Mouse (Mus musculus) layer of hippocampus, adult 18-20 months (tissue): ENCODE data around the gene Oscp1. TPM values are rescaled to one million over a fixed set of nuclear protein-coding genes. Genes with fewer than 3 reads are reported as not detected.
"Not testable (repeated sequence)": the region's sequence is repeated elsewhere in the genome, so short reads cannot be mapped to it uniquely, and the experiment has no call there.

Experiments used
- DNase-seq, 2 experiments: peaks; one replicate each; pipeline ENCODE4 v3.0.0; 2022; ENCODE audit warnings: low spot score in 2 of 2
- total RNA-seq, 2 experiments: library from RNA; stranded (reverse); gene quantifications; 2 replicates each; pipeline ENCODE4 v1.2.3; 2021

Gene Oscp1
- total RNA-seq, 2 experiments from 2014 or later: 43.6 to 47.6 TPM

- DNase-seq: no peak
These were observed 23.2 kb downstream of the Oscp1 start for GRCm38 (mm10) chr4:126081601-126082000.

- DNase-seq: no peak
These were observed 24.7 kb downstream of the Oscp1 start for GRCm38 (mm10) chr4:126083021-126083420.

GRCm38 (mm10) chr4:126084382-126084781, 26.0 kb downstream of the Oscp1 start:
- no peak for DNase-seq

- DNase-seq: peak; percentile 56 to 84
These were observed 27.7 kb downstream of the Oscp1 start for GRCm38 (mm10) chr4:126085996-126086576.

GRCm38 (mm10) chr4:126090101-126090847, 31.9 kb downstream of the Oscp1 start:
- DNase-seq: no peak

- no peak for DNase-seq
These were observed 32.4 kb downstream of the Oscp1 start for GRCm38 (mm10) chr4:126090848-126091124.

GRCm38 (mm10) chr4:126091873-126092272, 33.5 kb downstream of the Oscp1 start:
- no peak for DNase-seq

GRCm38 (mm10) chr4:126095622-126096430, 37.5 kb downstream of the Oscp1 start:
- DNase-seq: not testable (repeated sequence)

GRCm38 (mm10) chr4:126096464-126097111, 38.2 kb downstream of the Oscp1 start, which contains the start of gene Lsm10:
Gene Lsm10, plus strand, starts transcription at chr4:126096623.
- DNase-seq: peak; percentile 97 to 98

GRCm38 (mm10) chr4:126097711-126098253, 39.4 kb downstream of the Oscp1 start:
- DNase-seq: no peak

- no peak for DNase-seq
These were observed 41.0 kb downstream of the Oscp1 start for GRCm38 (mm10) chr4:126099365-126099764.

- no peak for DNase-seq
These were observed 42.4 kb downstream of the Oscp1 start for GRCm38 (mm10) chr4:126100764-126101163.

GRCm38 (mm10) chr4:126102061-126102841, 43.9 kb downstream of the Oscp1 start:
- peak in 1 of 2 experiments; percentile 61 for DNase-seq

- DNase-seq: peak; percentile 72 to 74
These were observed 44.8 kb downstream of the Oscp1 start for GRCm38 (mm10) chr4:126103057-126103581.

- DNase-seq: peak; percentile 95 to 97
These were observed 45.3 kb downstream of the Oscp1 start, which contains the start of gene Stk40 for GRCm38 (mm10) chr4:126103590-126104068. Gene Stk40, plus strand, starts transcription at chr4:126103957.

GRCm38 (mm10) chr4:126104261-126105075, 46.1 kb downstream of the Oscp1 start:
- peak in 1 of 2 experiments; percentile 16 for DNase-seq

GRCm38 (mm10) chr4:126105131-126105783, 46.9 kb downstream of the Oscp1 start:
- DNase-seq: no peak

GRCm38 (mm10) chr4:126108061-126108740, 49.8 kb downstream of the Oscp1 start:
- DNase-seq: no peak
